Comparison of ENCODE assay signal across 8 mouse cellular contexts in the genomic region with DNA sequence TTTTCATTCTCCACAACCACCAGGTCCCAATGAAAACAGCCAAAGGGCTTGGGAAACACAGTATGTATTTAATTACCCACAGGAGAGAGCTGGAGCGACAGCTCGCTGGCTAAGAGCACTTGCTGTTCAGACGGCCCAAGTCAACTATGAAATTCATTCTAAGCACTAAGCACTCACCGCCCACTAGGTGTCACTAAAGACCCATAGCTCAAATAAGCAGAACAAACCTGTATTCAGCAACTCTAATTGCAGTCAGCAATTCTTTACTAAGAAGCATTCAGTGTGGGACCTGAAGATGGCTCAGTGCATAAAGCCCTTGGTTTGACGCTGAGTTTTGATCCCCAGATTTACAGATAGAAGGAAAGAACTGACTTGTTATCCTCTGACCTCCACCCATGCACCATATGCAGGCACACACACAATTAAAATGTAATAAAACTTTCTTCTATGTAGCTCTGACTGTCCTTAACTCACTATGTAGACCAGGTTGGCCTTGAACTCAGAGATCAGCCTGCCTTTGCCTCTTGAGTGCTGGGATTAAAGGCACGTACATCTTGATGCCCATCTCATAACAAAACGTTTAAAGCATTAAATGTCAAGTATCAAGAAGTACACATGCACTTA. TPM values are rescaled to one million over a fixed set of nuclear protein-coding genes. Genes with fewer than 3 reads are reported as not detected.
A peak's percentile ranks its signal among the peaks of the same experiment; 100 is the strongest.
DNase-seq lines count a peak whose midpoint lies in the region; ATAC-seq and TF ChIP-seq lines count a peak whose summit lies in the region.

No protein-coding gene starts in this region.

- H3K27ac ChIP-seq in ES-E14 (ENCODE audit: insufficient read depth, low read depth, low read length, poor library complexity, severe bottlenecking): no peak overlapping the region
- no peak overlapping the region for H3K27ac ChIP-seq in lung, embryonic 14.5 days (ENCODE audit: low read depth)

- no peaks in the 10 kb centered on the region for H3K27me3 ChIP-seq in lung, embryonic 14.5 days (ENCODE audit: insufficient read depth, low read length)

- WGBS in lung, embryonic 14.5 days: 17% methylated on average over 7 of the region's 7 CpGs

- H3K9ac ChIP-seq in ES-E14 (ENCODE audit: insufficient read depth, low read depth, low read length, poor library complexity, severe bottlenecking): no peak overlapping the region
- H3K9ac ChIP-seq in lung, embryonic 14.5 days: no peak overlapping the region

- ATAC-seq in lung, embryonic 14.5 days (ENCODE audit: insufficient read depth): peak; percentile 68; the same call in 1 of the 2 replicates

- H3K9me3 ChIP-seq in ES-E14 (ENCODE audit: control insufficient read depth, insufficient read depth, low read depth, low read length): no peaks in the 10 kb centered on the region
- no peaks in the 10 kb centered on the region for H3K9me3 ChIP-seq in lung, embryonic 14.5 days (ENCODE audit: low read depth, low read length)

- in situ Hi-C loops in ES-E14 (cut with MboI; ENCODE audit: low sequenced_read_pairs in 2 of 2, unreplicated experiment in 2 of 2): loop anchor here in 1 of 2 experiments (5.0 kb wide), 1 partner anchor 228 kb away; no protein-coding TSS in a partner anchor

- peak; percentile 58 for DNase-seq in ES-E14 (ENCODE audit: low read depth, low spot score)
- peak; percentile 96 for DNase-seq in brain, embryonic 14.5 days (ENCODE audit: low read depth)
- DNase-seq in fibroblast of lung, adult 2 months (ENCODE audit: low read depth): peak; percentile 65
- peak; percentile 75 for DNase-seq in heart, postnatal 4 days
- DNase-seq in layer of hippocampus, adult 18-20 months (ENCODE audit: low spot score in 2 of 2): peak; percentile 47 to 87
- DNase-seq in lung, embryonic 14.5 days: peak; percentile 93
- DNase-seq in ovary, postnatal 36 days (ENCODE audit: low spot score): peak; percentile 20
- DNase-seq in thymus, postnatal 25 days: peak; percentile 65

- H3K4me3 ChIP-seq in ES-E14 (ENCODE audit: insufficient read depth in 1 of 2, low read depth in 1 of 2, low read length in 2 of 2, poor library complexity in 1 of 2, severe bottlenecking in 1 of 2): no peak overlapping the region
- no peak overlapping the region for H3K4me3 ChIP-seq in lung, embryonic 14.5 days (ENCODE audit: low read depth, low read length)

- H3K4me2 ChIP-seq in lung, embryonic 14.5 days: no peak overlapping the region

- no peaks in the 10 kb centered on the region for H3K4me1 ChIP-seq in ES-E14 (ENCODE audit: control insufficient read depth in 2 of 2, insufficient read depth in 2 of 2, low read length in 2 of 2, poor library complexity in 1 of 2)
- no peaks in the 10 kb centered on the region for H3K4me1 ChIP-seq in lung, embryonic 14.5 days (ENCODE audit: insufficient read depth)

- TF ChIP-seq POLR2A in brain, embryonic 14.5 days (IDR thresholded peaks at IDR 0.05; ENCODE audit: borderline replicate concordance, extremely low read depth, insufficient read depth, insufficient read length, poor library complexity, severe bottlenecking): no peak

- H3K36me3 ChIP-seq in ES-E14 (ENCODE audit: control insufficient read depth, insufficient read depth, low read length, poor library complexity, severe bottlenecking): peaks cover 12% of the 10 kb centered on the region
- peaks cover 29% of the 10 kb centered on the region for H3K36me3 ChIP-seq in lung, embryonic 14.5 days (ENCODE audit: insufficient read depth)

- TF ChIP-seq CTCF in brain, embryonic 14.5 days (IDR thresholded peaks at IDR 0.05; ENCODE audit: borderline replicate concordance, extremely low read depth, insufficient read depth, insufficient read length): peak; percentile 78; the same call in 1 of the 2 replicates
- peak; percentile 92 for TF ChIP-seq CTCF in lung, embryonic 14.5 days (IDR thresholded peaks at IDR 0.05; ENCODE audit: low read depth)

TF ChIP-seq in ES-E14, 5 proteins besides CTCF, POLR2A, EP300 and RAD21:
- TF ChIP-seq ZC3H11A (IDR thresholded peaks at IDR 0.05; ENCODE audit: borderline replicate concordance, low read depth, low read length) (peak; percentile 77), MAFK (IDR thresholded peaks at IDR 0.05; ENCODE audit: insufficient read depth, low read depth, low read length) (0 out of 2 replicates have a peak, but pooled peaks have one; percentile 28), HCFC1 (IDR thresholded peaks at IDR 0.05; ENCODE audit: borderline replicate concordance, insufficient read depth, low read length) (no peak)
TF ChIP-seq in ES-E14: peak in this region for 2.

RNA-seq across cellular contexts. Expression of a gene that starts 12.7 kb away (rescaled TPM):
- total RNA-seq in ES-E14 (2012; rRNA removed): 35.7 and 46.7 TPM in 2 replicates
- 19.5 and 19.9 TPM in 2 replicates for polyA plus RNA-seq in brain, embryonic 14.5 days (2012; rRNA removed)
- total RNA-seq in heart, postnatal 4 days (2021): 10 to 100 TPM; 15.6 to 16.9 TPM
- 10 to 100 TPM; 12.0 to 13.5 TPM for total RNA-seq in layer of hippocampus, adult 18-20 months (2021)
- 45.0 and 48.2 TPM in 2 replicates for polyA plus RNA-seq in lung, embryonic 14.5 days (2014; fragmentation: Nextera tagmentation; extraction: Ambion mirVana)

RNA-seq across cellular contexts. Expression of a gene that starts 29.7 kb away (rescaled TPM):
- 5.2 and 5.5 TPM in 2 replicates for total RNA-seq in ES-E14 (2012; rRNA removed)
- 3.6 and 7.4 TPM in 2 replicates for polyA plus RNA-seq in brain, embryonic 14.5 days (2012; rRNA removed)
- 10 to 100 TPM; 34.0 to 39.1 TPM for total RNA-seq in heart, postnatal 4 days (2021)
- 10 to 100 TPM; 70.5 to 74.0 TPM for total RNA-seq in layer of hippocampus, adult 18-20 months (2021)
- polyA plus RNA-seq in lung, embryonic 14.5 days (2014; fragmentation: Nextera tagmentation; extraction: Ambion mirVana): 1.2 and 1.6 TPM in 2 replicates

Comparison
In these comparisons a context has a peak if more than half of its experiments do, and no peak if none do; other contexts are left out.
1. DNase-seq: peak in every context shown above with its lines; median percentile 96 in brain, embryonic 14.5 days; 93 in lung, embryonic 14.5 days; 75 in heart, postnatal 4 days; 67 in layer of hippocampus, adult 18-20 months; 65 in fibroblast of lung, adult 2 months; 65 in thymus, postnatal 25 days; 58 in ES-E14; 20 in ovary, postnatal 36 days.